32 mouse cellular contexts compared by ENCODE assay signal in the genomic region with DNA sequence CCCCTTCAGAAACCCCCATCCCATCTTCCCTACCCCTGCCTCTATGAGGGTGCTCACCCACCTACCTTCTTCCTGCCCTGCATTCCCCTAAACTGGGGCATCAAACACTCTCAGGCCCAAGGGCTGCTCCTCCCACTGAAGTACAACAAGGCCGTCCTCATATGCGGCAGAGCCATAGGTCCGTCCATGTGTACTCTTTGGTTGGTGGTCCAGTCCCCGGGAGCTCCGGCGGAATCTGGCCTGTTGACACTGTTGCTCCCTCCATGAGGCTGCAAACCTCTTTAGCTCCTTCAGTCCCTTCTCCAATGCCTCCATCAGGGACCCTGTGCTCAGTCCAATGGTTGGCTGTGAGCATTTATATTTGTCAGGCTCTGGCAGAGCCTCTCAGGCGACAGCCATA.
"Had no signal": no experiment of that assay in that cellular context is flagged by ENCODE, and none has a peak within 500 bp of the region (broad histone marks: within the 10 kb centered on the region; RNA-seq: fewer than 3 reads in every experiment).

No protein-coding gene starts in this region.

- H3K36me3 ChIP-seq: heart, embryonic 13.5 days; heart, embryonic 15.5 days; hindbrain, embryonic 10.5 days; hindbrain, embryonic 12.5 days; hindbrain, embryonic 13.5 days; hindbrain, embryonic 15.5 days; intestine, embryonic 15.5 days; kidney, embryonic 15.5 days had no signal

- H3K9me3 ChIP-seq: heart, embryonic 13.5 days; heart, embryonic 15.5 days; hindbrain, embryonic 10.5 days; hindbrain, embryonic 12.5 days; hindbrain, embryonic 13.5 days; hindbrain, embryonic 15.5 days; intestine, embryonic 15.5 days; kidney, embryonic 15.5 days had no signal

- H3K4me2 ChIP-seq: heart, embryonic 13.5 days; heart, embryonic 15.5 days; hindbrain, embryonic 12.5 days; hindbrain, embryonic 13.5 days; hindbrain, embryonic 14.5 days; hindbrain, embryonic 15.5 days; intestine, embryonic 15.5 days; kidney, embryonic 15.5 days had no signal

- DNase-seq: heart, postnatal 10 days; heart, postnatal 14 days; heart, postnatal 36 days; heart, postnatal 4 days; kidney, adult 11 months; kidney, adult 18-20 months; kidney, adult 2 months; kidney, adult 8-10 months; kidney, adult 9 months; kidney, postnatal 10 days; kidney, postnatal 14 days; kidney, postnatal 36 days; kidney, postnatal 4 days; layer of hippocampus, adult 9-11 months; layer of hippocampus, postnatal 36 days had no signal

- H3K4me1 ChIP-seq: intestine, embryonic 15.5 days had no signal

- H3K9ac ChIP-seq: heart, embryonic 13.5 days; heart, embryonic 15.5 days; hindbrain, embryonic 12.5 days; hindbrain, embryonic 13.5 days; hindbrain, embryonic 14.5 days; hindbrain, embryonic 15.5 days; intestine, embryonic 15.5 days; kidney, embryonic 15.5 days had no signal

- H3K4me3 ChIP-seq: heart, embryonic 13.5 days; heart, embryonic 15.5 days; hindbrain, embryonic 10.5 days; hindbrain, embryonic 12.5 days; hindbrain, embryonic 13.5 days; hindbrain, embryonic 15.5 days; intestine, embryonic 15.5 days; kidney, embryonic 15.5 days; layer of hippocampus, adult 2 months; left cerebral cortex, adult 2 months had no signal

- ATAC-seq: hindbrain, embryonic 16.5 days; hindbrain, postnatal 0 days; inflammation-experienced regulatory T-cells, adult 6 months; intestine, embryonic 15.5 days; intestine, embryonic 16.5 days; intestine, postnatal 0 days had no signal

- H3K27me3 ChIP-seq: heart, embryonic 13.5 days; heart, embryonic 15.5 days; hindbrain, embryonic 12.5 days; hindbrain, embryonic 13.5 days; hindbrain, embryonic 15.5 days; intestine, embryonic 15.5 days; kidney, embryonic 15.5 days had no signal

- H3K27ac ChIP-seq: heart, embryonic 13.5 days; heart, embryonic 15.5 days; hindbrain, embryonic 10.5 days; hindbrain, embryonic 13.5 days; hindbrain, embryonic 14.5 days; hindbrain, embryonic 15.5 days; hindbrain, postnatal 0 days; intestine, embryonic 15.5 days; kidney, embryonic 15.5 days; kidney, postnatal 0 days; layer of hippocampus, adult 2 months; left cerebral cortex, adult 2 months had no signal
